Mouse (Mus musculus): ENCODE results near the gene Adig.
A peak's percentile ranks its signal among the peaks of the same experiment; 100 is the strongest.

Gene Adig

GRCm38 (mm10) chr2:158501836-158502812 lies at the start of gene Adig:
Gene Adig, plus strand, starts transcription at chr2:158502612.
- no peak for DNase-seq (ENCODE audit: low spot score in 2 of 2)

- no peak for DNase-seq (ENCODE audit: low spot score in 2 of 2)
These were observed 46.0 kb upstream of the Adig start for GRCm38 (mm10) chr2:158456451-158456850.

GRCm38 (mm10) chr2:158457610-158458009 lies 44.8 kb upstream of the Adig start:
- DNase-seq (ENCODE audit: low spot score in 2 of 2), result no peak

GRCm38 (mm10) chr2:158462450-158462849 lies 40.0 kb upstream of the Adig start:
- DNase-seq (ENCODE audit: low spot score in 2 of 2), result no peak

- DNase-seq (ENCODE audit: low spot score in 2 of 2), result no peak
These were observed 28.3 kb upstream of the Adig start for GRCm38 (mm10) chr2:158474159-158474558.

GRCm38 (mm10) chr2:158477640-158478039 lies 24.8 kb upstream of the Adig start:
- no peak for DNase-seq (ENCODE audit: low spot score in 2 of 2)

- no peak for DNase-seq (ENCODE audit: low spot score in 2 of 2)
These were observed 4.0 kb upstream of the Adig start for GRCm38 (mm10) chr2:158498457-158498856.

GRCm38 (mm10) chr2:158503226-158503625 lies 814 bp downstream of the Adig start:
- DNase-seq (ENCODE audit: low spot score in 2 of 2), result no peak

GRCm38 (mm10) chr2:158503671-158504070 lies 1.3 kb downstream of the Adig start:
- DNase-seq (ENCODE audit: low spot score in 2 of 2), result no peak

GRCm38 (mm10) chr2:158506475-158506874 lies 4.1 kb downstream of the Adig start:
- DNase-seq (ENCODE audit: low spot score in 2 of 2), result peak in 1 of 2 experiments; percentile 7

- peak in 1 of 2 experiments; percentile 14 for DNase-seq (ENCODE audit: low spot score in 2 of 2)
These were observed 4.6 kb downstream of the Adig start for GRCm38 (mm10) chr2:158507046-158507445.

- DNase-seq (ENCODE audit: low spot score in 2 of 2), result peak in 1 of 2 experiments; percentile 23
These were observed 8.3 kb downstream of the Adig start for GRCm38 (mm10) chr2:158510665-158511064.

GRCm38 (mm10) chr2:158512528-158512927 lies 10.1 kb downstream of the Adig start, which contains the start of gene Arhgap40:
Gene Arhgap40, plus strand, starts transcription at chr2:158512796.
- peak in 1 of 2 experiments; percentile 19 for DNase-seq (ENCODE audit: low spot score in 2 of 2)

- DNase-seq (ENCODE audit: low spot score in 2 of 2), result no peak
These were observed 11.5 kb downstream of the Adig start for GRCm38 (mm10) chr2:158513821-158514336.

GRCm38 (mm10) chr2:158518583-158518982 lies 16.2 kb downstream of the Adig start:
- DNase-seq (ENCODE audit: low spot score in 2 of 2), result no peak

- DNase-seq (ENCODE audit: low spot score in 2 of 2), result no peak
These were observed 16.7 kb downstream of the Adig start for GRCm38 (mm10) chr2:158519071-158519470.

- no peak for DNase-seq (ENCODE audit: low spot score in 2 of 2)
These were observed 17.4 kb downstream of the Adig start for GRCm38 (mm10) chr2:158519800-158520199.

GRCm38 (mm10) chr2:158523060-158523459 lies 20.6 kb downstream of the Adig start:
- DNase-seq (ENCODE audit: low spot score in 2 of 2), result no peak

- DNase-seq (ENCODE audit: low spot score in 2 of 2), result peak; percentile 64 to 66
These were observed 21.9 kb downstream of the Adig start for GRCm38 (mm10) chr2:158524129-158524860.

GRCm38 (mm10) chr2:158534090-158534489 lies 31.7 kb downstream of the Adig start:
- DNase-seq (ENCODE audit: low spot score in 2 of 2), result peak; percentile 69 to 76

GRCm38 (mm10) chr2:158534559-158534958 lies 32.1 kb downstream of the Adig start:
- DNase-seq (ENCODE audit: low spot score in 2 of 2), result no peak

All from right cerebral cortex, postnatal 10 days (tissue).